Mouse (Mus musculus): ENCODE measurements around the gene Adgrl3.

Gene Adgrl3

GRCm38 (mm10) chr5:81686206-81686605, 666.3 kb downstream of the Adgrl3 start:
- no peak for DNase-seq

- no peak for DNase-seq
These were observed 666.9 kb downstream of the Adgrl3 start for GRCm38 (mm10) chr5:81686845-81687244.

GRCm38 (mm10) chr5:81729620-81730019, 709.7 kb downstream of the Adgrl3 start:
- no peak for DNase-seq

- no peak for DNase-seq
These were observed 716.1 kb downstream of the Adgrl3 start for GRCm38 (mm10) chr5:81736008-81736407.

- no peak for DNase-seq
These were observed 718.5 kb downstream of the Adgrl3 start for GRCm38 (mm10) chr5:81738286-81739032.

GRCm38 (mm10) chr5:81752426-81752825, 732.5 kb downstream of the Adgrl3 start:
- DNase-seq, result no peak

- DNase-seq, result no peak
These were observed 735.8 kb downstream of the Adgrl3 start for GRCm38 (mm10) chr5:81755711-81756110.

GRCm38 (mm10) chr5:81757093-81757725, 737.3 kb downstream of the Adgrl3 start:
- no peak for DNase-seq

- DNase-seq, result no peak
These were observed 756.3 kb downstream of the Adgrl3 start for GRCm38 (mm10) chr5:81776234-81776633.

GRCm38 (mm10) chr5:81776746-81777145, 756.8 kb downstream of the Adgrl3 start:
- DNase-seq, result no peak

- DNase-seq, result no peak
These were observed 764.8 kb downstream of the Adgrl3 start for GRCm38 (mm10) chr5:81784770-81785169.

- no peak for DNase-seq
These were observed 770.8 kb downstream of the Adgrl3 start for GRCm38 (mm10) chr5:81790710-81791109.

GRCm38 (mm10) chr5:81794125-81794524, 774.2 kb downstream of the Adgrl3 start:
- DNase-seq, result no peak

- no peak for DNase-seq
These were observed 774.7 kb downstream of the Adgrl3 start for GRCm38 (mm10) chr5:81794601-81795000.

GRCm38 (mm10) chr5:81796128-81796527, 776.2 kb downstream of the Adgrl3 start:
- DNase-seq, result no peak

GRCm38 (mm10) chr5:81810966-81811365, 791.0 kb downstream of the Adgrl3 start:
- DNase-seq, result no peak

- DNase-seq, result no peak
These were observed 812.1 kb downstream of the Adgrl3 start for GRCm38 (mm10) chr5:81832076-81832475.

- no peak for DNase-seq
These were observed 812.7 kb downstream of the Adgrl3 start for GRCm38 (mm10) chr5:81832679-81833078.

- DNase-seq, result no peak
These were observed 817.9 kb downstream of the Adgrl3 start for GRCm38 (mm10) chr5:81837860-81838259.

GRCm38 (mm10) chr5:81843798-81844197, 823.9 kb downstream of the Adgrl3 start:
- no peak for DNase-seq

- DNase-seq, result no peak
These were observed 850.4 kb downstream of the Adgrl3 start for GRCm38 (mm10) chr5:81870336-81870735.

Measured in lung, adult 18-20 months (tissue).